Mouse (Mus musculus): Measurements from ENCODE around the gene Zfp987. TPM values are rescaled to one million over a fixed set of nuclear protein-coding genes. Genes with fewer than 3 reads are reported as not detected.

Gene Zfp987
- polyA plus RNA-seq, 1 experiment from 2014 or later, result 0.32 TPM

Other genes starting within 250 kb of the Zfp987 start
- not detected in 2 replicates for gene Zfp986, start 228.5 kb upstream of the Zfp987 start, polyA plus RNA-seq (2016; fragmentation: Nextera tagmentation; extraction: Ambion mirVana)
- 0.38 and 0.48 TPM in 2 replicates for gene Zfp600, start 59.5 kb downstream of the Zfp987 start, polyA plus RNA-seq (2016; fragmentation: Nextera tagmentation; extraction: Ambion mirVana)